Mouse (Mus musculus) heart, postnatal 0 days (tissue): ENCODE measurements around the gene Kif21b.

Experiments used
- CTCF ChIP-seq: IDR thresholded peaks from 2 replicates; pipeline ENCODE4 v1.5.1; 2016; ENCODE audit warnings: antibody characterized with exemption, control low read depth, low read depth
- EP300 ChIP-seq: IDR thresholded peaks from 2 replicates; pipeline ENCODE4 v1.6.1; 2016; ENCODE audit warnings: antibody characterized with exemption, low read depth

- TF ChIP-seq EP300 (no peak), CTCF (no peak)
Measured at GRCm38 (mm10) chr1:136138191-136138830, 7.1 kb downstream of the Kif21b start.
